Mouse (Mus musculus): ENCODE measurements at regions not wholly inside any gene's neighbourhood (a gene's known extent, or its start where the extent isn't known, plus 50 kb on each side); places are given as distances from the start of the nearest gene placed in this dataset.

DNA sequence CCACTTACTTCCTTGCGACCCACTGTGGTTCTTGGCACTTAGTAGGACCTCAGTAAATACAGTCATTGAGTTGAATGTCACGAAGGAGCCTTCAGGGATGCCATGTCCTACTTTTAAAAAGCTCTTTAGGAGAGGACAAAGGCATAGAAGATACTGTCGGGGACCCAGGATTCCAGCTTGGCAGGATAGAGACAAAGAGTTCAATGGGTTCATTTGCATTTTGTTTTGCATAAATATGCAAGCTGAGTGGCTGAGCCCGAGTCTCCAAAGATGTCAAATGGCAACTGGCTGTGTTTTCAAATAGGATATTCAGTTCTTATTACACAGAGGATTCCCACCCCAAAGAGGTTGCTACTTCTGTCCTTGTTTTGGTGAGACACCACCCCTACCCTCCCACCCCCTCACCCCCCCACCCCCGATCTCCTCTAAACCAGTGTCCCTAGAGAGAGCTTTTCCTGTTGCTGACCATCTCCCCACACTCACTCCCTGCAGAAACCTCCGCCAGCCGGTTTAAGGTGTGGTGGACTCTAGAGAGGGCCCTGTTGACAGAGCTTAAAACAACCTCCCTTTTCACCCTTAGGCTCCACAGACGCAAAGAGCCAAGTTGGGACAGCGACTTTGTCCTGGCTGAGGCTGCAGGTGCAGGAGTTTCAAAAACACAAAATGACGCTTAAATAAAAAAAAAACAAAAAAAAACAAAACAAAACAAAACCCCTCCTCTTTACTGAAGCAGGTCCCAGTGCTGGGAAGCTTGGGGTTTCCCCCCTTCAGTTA, 57.9 kb downstream of the Sox9 start:
- H3K9ac ChIP-seq (ENCODE audit: low read depth, low read length): no peak overlapping the region
- WGBS (ENCODE audit: insufficient replicate concordance): 15% methylated on average over 10 of the region's 10 CpGs
- H3K36me3 ChIP-seq (ENCODE audit: control insufficient read depth, insufficient read depth, low read length): no peaks in the 10 kb centered on the region
- peak overlapping the region; percentile 29 for H3K4me3 ChIP-seq (ENCODE audit: low read depth, low read length)
- H3K27ac ChIP-seq (ENCODE audit: low read depth, low read length): no peak overlapping the region
- no peaks in the 10 kb centered on the region for H3K27me3 ChIP-seq (ENCODE audit: control insufficient read depth, insufficient read depth, low read length)
- no peaks in the 10 kb centered on the region; the same call in 1 of the 2 replicates for H3K4me1 ChIP-seq (ENCODE audit: control insufficient read depth, insufficient read depth, low read length)
- H3K4me2 ChIP-seq: peak overlapping the region; percentile 57
- ATAC-seq (replicated peaks; ENCODE audit: insufficient number of reproducible peaks, low FRiP score, low TSS enrichment): no peak
- H3K9me3 ChIP-seq (replicated peaks; ENCODE audit: control insufficient read depth, low read length): no peaks in the 10 kb centered on the region

DNA sequence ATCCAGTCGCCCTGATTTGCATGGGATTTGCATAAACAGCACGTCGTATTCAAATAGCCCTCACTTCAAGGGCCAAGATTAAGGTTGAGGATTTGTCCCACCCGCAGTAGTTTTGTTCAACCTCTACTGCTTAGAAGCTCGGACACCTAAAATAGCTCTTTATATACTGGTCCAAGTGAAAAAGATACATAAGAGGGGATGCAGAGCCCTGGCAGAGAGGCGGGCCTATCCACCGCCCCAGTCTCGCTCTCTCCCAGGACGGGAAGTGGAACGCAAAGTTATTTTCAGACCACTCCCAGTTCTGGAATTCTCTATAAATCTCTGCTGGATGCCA, 58.4 kb downstream of the Sox9 start:
- Histone ChIP-seq H3K4me3 (ENCODE audit: low read depth, low read length) (peak overlapping the region; percentile 29), H3K27me3 (ENCODE audit: control insufficient read depth, insufficient read depth, low read length) (no peaks in the 10 kb centered on the region), H3K4me2 (peak overlapping the region; percentile 57), H3K9ac (ENCODE audit: low read depth, low read length) (no peak overlapping the region), H3K27ac (ENCODE audit: low read depth, low read length) (no peak overlapping the region), H3K9me3 (replicated peaks; ENCODE audit: control insufficient read depth, low read length) (no peaks in the 10 kb centered on the region), H3K36me3 (ENCODE audit: control insufficient read depth, insufficient read depth, low read length) (no peaks in the 10 kb centered on the region), H3K4me1 (ENCODE audit: control insufficient read depth, insufficient read depth, low read length) (no peaks in the 10 kb centered on the region; the same call in 1 of the 2 replicates)
- 7% methylated on average over 10 of the region's 10 CpGs for WGBS (ENCODE audit: insufficient replicate concordance)
- no peak for ATAC-seq (replicated peaks; ENCODE audit: insufficient number of reproducible peaks, low FRiP score, low TSS enrichment)

DNA sequence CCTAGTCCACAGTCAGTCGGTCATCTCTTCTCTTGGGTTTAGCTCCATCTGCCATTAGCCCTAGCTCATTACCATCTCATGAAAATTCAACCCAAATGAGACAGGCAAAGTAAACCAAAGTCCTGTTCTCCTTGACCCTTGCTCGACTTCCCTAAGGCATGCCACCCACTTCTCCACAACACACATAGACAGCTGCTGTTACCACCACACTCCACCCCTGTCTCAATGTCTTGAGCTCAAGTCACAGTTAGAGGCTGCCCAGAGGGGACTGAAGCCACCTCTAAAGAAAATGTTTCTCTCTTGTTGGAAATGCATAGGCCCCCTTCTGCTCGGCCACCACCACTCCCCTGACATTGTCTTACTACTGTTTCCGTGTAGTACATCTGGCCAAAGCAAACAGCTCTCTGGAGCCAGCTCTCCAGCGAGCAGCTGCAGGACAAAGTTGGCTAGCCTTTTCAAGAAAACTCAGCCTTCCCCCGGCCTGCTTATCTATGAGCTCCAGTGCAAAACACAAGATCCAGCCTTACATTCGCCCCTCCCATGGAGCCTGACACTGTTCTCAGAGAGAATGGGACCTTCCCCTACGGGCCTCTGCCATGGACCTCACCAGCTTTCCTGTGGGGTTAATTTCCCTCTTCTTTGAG, 62.4 kb downstream of the Sox9 start:
- Histone ChIP-seq H3K4me2 (no peak overlapping the region), H3K27ac (ENCODE audit: low read depth, low read length) (no peak overlapping the region), H3K36me3 (ENCODE audit: control insufficient read depth, insufficient read depth, low read length) (no peaks in the 10 kb centered on the region), H3K4me3 (ENCODE audit: low read depth, low read length) (no peak overlapping the region), H3K9ac (ENCODE audit: low read depth, low read length) (no peak overlapping the region), H3K27me3 (ENCODE audit: control insufficient read depth, insufficient read depth, low read length) (no peaks in the 10 kb centered on the region), H3K9me3 (replicated peaks; ENCODE audit: control insufficient read depth, low read length) (no peaks in the 10 kb centered on the region), H3K4me1 (ENCODE audit: control insufficient read depth, insufficient read depth, low read length) (no peaks in the 10 kb centered on the region; the same call in 1 of the 2 replicates)
- ATAC-seq (replicated peaks; ENCODE audit: insufficient number of reproducible peaks, low FRiP score, low TSS enrichment): no peak; the same call in 1 of the 2 replicates
- WGBS (ENCODE audit: insufficient replicate concordance): 43% methylated on average over 8 of the region's 8 CpGs

GRCm38 (mm10) chr11:112847146-112847545, 65.1 kb downstream of the Sox9 start:
- no peaks in the 10 kb centered on the region for H3K9me3 ChIP-seq (replicated peaks; ENCODE audit: control insufficient read depth, low read length)
- no peak overlapping the region for H3K27ac ChIP-seq (ENCODE audit: low read depth, low read length)
- no peaks in the 10 kb centered on the region for H3K27me3 ChIP-seq (ENCODE audit: control insufficient read depth, insufficient read depth, low read length)
- H3K9ac ChIP-seq (ENCODE audit: low read depth, low read length): no peak overlapping the region
- WGBS (ENCODE audit: insufficient replicate concordance): 83% methylated on average over 2 of the region's 2 CpGs
- no peak overlapping the region for H3K4me3 ChIP-seq (ENCODE audit: low read depth, low read length)
- H3K4me1 ChIP-seq (ENCODE audit: control insufficient read depth, insufficient read depth, low read length): peaks cover 11% of the 10 kb centered on the region
- H3K36me3 ChIP-seq (ENCODE audit: control insufficient read depth, insufficient read depth, low read length): no peaks in the 10 kb centered on the region
- H3K4me2 ChIP-seq: no peak overlapping the region
- no peak for ATAC-seq (replicated peaks; ENCODE audit: insufficient number of reproducible peaks, low FRiP score, low TSS enrichment)

- H3K9ac ChIP-seq (ENCODE audit: low read depth, low read length): no peak overlapping the region
- H3K9me3 ChIP-seq (replicated peaks; ENCODE audit: control insufficient read depth, low read length): no peaks in the 10 kb centered on the region
Observed at GRCm38 (mm10) chr11:112847851-112848250, 65.8 kb downstream of the Sox9 start.

GRCm38 (mm10) chr11:112849974-112850373, 68.0 kb downstream of the Sox9 start:
- Histone ChIP-seq H3K4me3 (ENCODE audit: low read depth, low read length) (no peak overlapping the region), H3K27me3 (ENCODE audit: control insufficient read depth, insufficient read depth, low read length) (no peaks in the 10 kb centered on the region), H3K36me3 (ENCODE audit: control insufficient read depth, insufficient read depth, low read length) (no peaks in the 10 kb centered on the region), H3K9me3 (replicated peaks; ENCODE audit: control insufficient read depth, low read length) (no peaks in the 10 kb centered on the region), H3K4me1 (ENCODE audit: control insufficient read depth, insufficient read depth, low read length) (peaks cover 11% of the 10 kb centered on the region), H3K4me2 (no peak overlapping the region), H3K27ac (ENCODE audit: low read depth, low read length) (no peak overlapping the region), H3K9ac (ENCODE audit: low read depth, low read length) (no peak overlapping the region)
- WGBS (ENCODE audit: insufficient replicate concordance): 41% methylated on average over 5 of the region's 5 CpGs
- no peak for ATAC-seq (replicated peaks; ENCODE audit: insufficient number of reproducible peaks, low FRiP score, low TSS enrichment)

More at GRCm38 (mm10) chr11:112847851-112848250, 65.8 kb downstream of the Sox9 start:
- Histone ChIP-seq H3K4me3 (ENCODE audit: low read depth, low read length) (no peak overlapping the region), H3K4me2 (no peak overlapping the region), H3K4me1 (ENCODE audit: control insufficient read depth, insufficient read depth, low read length) (peaks cover 11% of the 10 kb centered on the region), H3K36me3 (ENCODE audit: control insufficient read depth, insufficient read depth, low read length) (no peaks in the 10 kb centered on the region), H3K27me3 (ENCODE audit: control insufficient read depth, insufficient read depth, low read length) (no peaks in the 10 kb centered on the region), H3K27ac (ENCODE audit: low read depth, low read length) (no peak overlapping the region)
- ATAC-seq (replicated peaks; ENCODE audit: insufficient number of reproducible peaks, low FRiP score, low TSS enrichment): no peak
- WGBS (ENCODE audit: insufficient replicate concordance): 71% methylated on average over 3 of the region's 3 CpGs

DNA sequence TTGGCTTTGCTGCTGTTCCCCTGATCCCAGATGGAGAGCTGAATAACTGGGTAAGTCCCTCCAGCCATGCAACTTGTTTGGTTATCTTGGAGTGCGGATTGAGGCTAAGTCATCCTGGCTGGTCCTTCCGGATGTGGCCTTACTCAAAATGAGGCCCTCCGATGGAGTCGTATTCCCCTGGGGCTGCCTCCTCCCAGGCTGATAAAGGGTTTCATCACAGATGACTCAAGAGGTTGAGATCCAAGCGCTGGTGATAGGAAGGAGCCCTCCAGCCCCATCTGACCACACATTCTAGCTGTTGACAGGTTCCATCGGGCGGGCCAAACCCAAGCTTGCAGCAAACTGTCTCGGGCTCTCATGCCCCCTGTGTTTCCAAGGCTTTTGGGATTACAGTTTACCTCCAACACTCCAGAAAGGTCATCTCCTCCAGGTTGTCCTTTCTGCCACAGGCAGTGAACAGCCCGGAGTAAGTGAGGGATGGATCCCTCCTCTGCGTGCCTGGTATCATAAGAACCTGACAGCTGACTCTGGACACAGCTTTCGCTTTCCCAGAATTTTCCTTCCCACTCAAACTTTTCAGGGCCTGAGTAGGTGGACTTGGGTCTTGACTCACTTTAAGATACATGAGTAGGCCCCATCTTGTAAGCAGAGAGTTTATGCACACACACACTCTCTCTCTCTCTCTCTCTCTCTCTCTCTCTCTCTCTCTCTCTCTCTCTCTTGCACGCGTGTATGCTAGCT, 68.7 kb downstream of the Sox9 start:
- Histone ChIP-seq H3K4me2 (peak overlapping the region; percentile 6; the same call in 1 of the 2 replicates), H3K4me3 (ENCODE audit: low read depth, low read length) (no peak overlapping the region), H3K4me1 (ENCODE audit: control insufficient read depth, insufficient read depth, low read length) (peaks cover 11% of the 10 kb centered on the region), H3K9me3 (replicated peaks; ENCODE audit: control insufficient read depth, low read length) (no peaks in the 10 kb centered on the region), H3K27me3 (ENCODE audit: control insufficient read depth, insufficient read depth, low read length) (no peaks in the 10 kb centered on the region), H3K9ac (ENCODE audit: low read depth, low read length) (no peak overlapping the region), H3K36me3 (ENCODE audit: control insufficient read depth, insufficient read depth, low read length) (no peaks in the 10 kb centered on the region), H3K27ac (ENCODE audit: low read depth, low read length) (no peak overlapping the region)
- 0 out of 2 replicates have a peak, but pooled peaks have one; percentile 42 for ATAC-seq (replicated peaks; ENCODE audit: insufficient number of reproducible peaks, low FRiP score, low TSS enrichment)
- 32% methylated on average over 13 of the region's 13 CpGs for WGBS (ENCODE audit: insufficient replicate concordance)

- Histone ChIP-seq H3K36me3 (ENCODE audit: control insufficient read depth, insufficient read depth, low read length) (no peaks in the 10 kb centered on the region), H3K4me3 (ENCODE audit: low read depth, low read length) (no peak overlapping the region), H3K4me2 (no peak overlapping the region), H3K9me3 (replicated peaks; ENCODE audit: control insufficient read depth, low read length) (no peaks in the 10 kb centered on the region), H3K27ac (ENCODE audit: low read depth, low read length) (no peak overlapping the region), H3K4me1 (ENCODE audit: control insufficient read depth, insufficient read depth, low read length) (peaks cover 11% of the 10 kb centered on the region), H3K9ac (ENCODE audit: low read depth, low read length) (no peak overlapping the region), H3K27me3 (ENCODE audit: control insufficient read depth, insufficient read depth, low read length) (no peaks in the 10 kb centered on the region)
- 50% methylated on average over 9 of the region's 9 CpGs for WGBS (ENCODE audit: insufficient replicate concordance)
- no peak for ATAC-seq (replicated peaks; ENCODE audit: insufficient number of reproducible peaks, low FRiP score, low TSS enrichment)
Observed at GRCm38 (mm10) chr11:112851321-112851720, 69.3 kb downstream of the Sox9 start.

Data from heart, embryonic 11.5 days (tissue).